Mouse (Mus musculus) lung, adult 2 months (tissue): ENCODE results near the gene Pcna.

Experiments
- CTCF ChIP-seq: fragments of 200-500 bp; IDR thresholded peaks from 2 replicates; pipeline ENCODE4 v1.5.1; 2011; ENCODE audit warnings: mild to moderate bottlenecking, low read length, control low read depth; ENCODE audit not compliant: insufficient read depth
- POLR2A ChIP-seq: fragments of 200-500 bp; IDR thresholded peaks from 2 replicates; pipeline ENCODE4 v1.6.1; 2011; ENCODE audit warnings: low read depth, mild to moderate bottlenecking, control low read depth, low read length, borderline replicate concordance; ENCODE audit errors: extremely low read depth

DNA sequence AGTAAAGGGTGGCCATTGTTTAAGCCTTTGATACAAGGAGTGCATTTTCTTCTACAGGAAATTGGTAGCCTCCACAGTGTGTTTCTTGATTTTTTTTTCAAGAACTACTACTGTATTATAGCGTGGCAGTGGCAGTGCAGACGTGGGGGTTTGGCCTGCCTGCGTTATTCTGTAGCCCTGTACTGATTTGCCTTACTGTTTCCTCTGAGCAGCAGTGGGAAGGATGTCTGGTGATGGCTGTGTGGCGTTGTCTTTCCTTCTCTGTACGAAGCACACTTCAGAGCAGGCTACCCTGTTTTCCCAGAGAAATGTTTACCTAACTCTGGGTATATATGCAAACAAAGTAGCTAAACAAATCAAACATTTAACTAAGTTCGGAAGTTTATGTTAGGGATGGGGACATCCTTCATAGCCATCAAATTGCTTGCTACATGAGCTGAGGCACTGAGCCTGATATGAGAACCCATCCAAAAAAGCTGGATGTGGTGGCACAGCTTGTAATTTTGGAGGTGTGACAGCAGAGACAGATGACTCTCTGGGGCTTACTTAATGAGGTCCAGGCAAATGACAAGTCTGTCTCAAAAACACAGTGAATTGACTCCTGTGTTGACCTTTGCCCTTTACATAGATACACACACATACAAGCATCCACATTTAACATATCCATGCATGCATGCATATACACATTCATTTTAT, 19.7 kb upstream of the Pcna start:
- TF ChIP-seq POLR2A (no peak), CTCF (no peak)
